Mouse (Mus musculus) mature B cell (primary cell): ENCODE data around the gene Ntpcr.

ENCODE experiments used
- in situ Hi-C: fragments of 300-500 bp; cut with MboI; formaldehyde crosslinking; loops from 2 replicates; pipeline ENCODE4 v1.14.3; 2019

Ntpcr gene

GRCm38 (mm10) chr8:125729746-125730145 lies at the start of gene Ntpcr:
Ntpcr (plus strand) TSS chr8:125729963.
- in situ Hi-C loops: loop anchor here (10.0 kb wide), 1 partner anchor 155 kb away; no protein-coding TSS in a partner anchor

GRCm38 (mm10) chr8:125680851-125681408 lies 48.8 kb upstream of the Ntpcr start:
- in situ Hi-C loops: no loop called here

- in situ Hi-C loops: no loop called here
These were observed 44.5 kb upstream of the Ntpcr start for GRCm38 (mm10) chr8:125685216-125685760.

GRCm38 (mm10) chr8:125686221-125686865 lies 43.4 kb upstream of the Ntpcr start:
- in situ Hi-C loops: no loop called here

GRCm38 (mm10) chr8:125690166-125690915 lies 39.4 kb upstream of the Ntpcr start:
- in situ Hi-C loops: no loop called here

DNA sequence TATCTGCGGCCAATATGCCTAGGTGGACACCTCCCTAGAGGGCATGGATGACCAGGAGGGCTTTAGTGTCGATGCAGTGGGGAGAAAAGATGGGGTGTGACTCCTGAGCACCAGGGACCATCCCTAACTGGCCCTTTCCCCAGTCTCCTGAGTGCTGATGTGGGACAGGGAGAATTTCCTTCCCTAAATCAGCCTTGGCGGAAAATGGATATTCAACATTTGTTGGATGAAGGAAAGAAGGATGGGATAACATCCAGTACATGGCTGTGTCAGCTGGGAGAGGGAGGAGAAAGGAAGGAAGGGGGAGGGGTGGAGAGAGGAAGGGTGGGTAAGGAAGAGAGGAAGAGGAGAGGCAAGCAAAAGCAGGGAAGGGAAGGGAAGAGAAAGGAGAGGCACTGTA lies 38.8 kb upstream of the Ntpcr start:
- in situ Hi-C loops: no loop called here

- in situ Hi-C loops: no loop called here
These were observed 37.3 kb upstream of the Ntpcr start for GRCm38 (mm10) chr8:125692447-125692846.

GRCm38 (mm10) chr8:125693197-125693596 lies 36.6 kb upstream of the Ntpcr start:
- in situ Hi-C loops: no loop called here

- in situ Hi-C loops: no loop called here
These were observed 33.8 kb upstream of the Ntpcr start for GRCm38 (mm10) chr8:125695951-125696350.

DNA sequence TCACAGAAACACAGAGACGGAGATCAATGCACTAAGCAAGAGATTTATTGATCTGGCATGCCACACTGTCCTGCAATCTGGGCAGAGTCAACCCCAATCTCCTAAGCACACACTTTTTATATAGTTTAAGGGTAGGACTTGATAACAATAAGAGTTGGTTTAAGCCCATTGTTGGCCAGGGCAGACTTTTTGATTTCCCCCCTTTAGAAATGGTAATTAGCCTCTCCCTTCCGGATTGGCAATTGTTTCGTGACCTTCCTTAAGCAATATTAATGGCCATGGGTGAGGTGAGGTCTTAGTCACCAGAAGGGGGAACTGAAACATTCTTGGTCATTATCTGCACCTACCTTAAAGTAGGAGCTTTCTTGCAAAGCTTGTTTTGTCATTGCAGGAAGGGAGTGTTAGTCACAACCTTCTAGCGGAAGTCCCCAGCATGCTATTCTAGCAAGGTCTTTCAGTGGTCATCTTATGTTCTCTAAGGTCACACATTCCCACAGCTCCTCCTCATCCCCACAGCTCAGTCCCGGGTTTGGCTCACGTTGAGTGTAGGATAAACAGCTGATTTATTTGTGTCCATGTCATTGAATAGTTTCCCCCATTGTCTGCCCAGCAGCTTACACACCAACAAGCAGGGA lies 30.3 kb upstream of the Ntpcr start:
- in situ Hi-C loops: no loop called here

DNA sequence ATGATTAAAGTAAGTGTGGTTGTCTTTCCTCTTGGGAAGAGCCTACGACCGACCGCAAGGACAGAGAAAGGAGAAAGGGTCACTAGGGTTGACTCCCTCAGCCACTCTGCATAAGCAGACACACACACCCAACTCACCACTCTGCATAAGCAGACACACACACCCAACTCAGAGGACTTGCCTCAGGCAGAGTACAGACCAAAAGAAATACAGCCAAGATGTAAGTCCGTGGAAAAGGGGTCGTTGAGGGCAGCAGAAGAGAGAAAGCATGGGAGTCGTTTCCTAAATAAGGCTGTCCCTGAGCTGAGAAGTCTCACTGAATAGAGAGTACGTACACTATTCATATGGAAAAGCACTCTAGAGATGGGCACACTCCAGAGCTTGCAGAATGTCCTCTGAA lies 29.4 kb upstream of the Ntpcr start:
- in situ Hi-C loops: no loop called here

- in situ Hi-C loops: no loop called here
These were observed 26.8 kb upstream of the Ntpcr start for GRCm38 (mm10) chr8:125702868-125703473.

DNA sequence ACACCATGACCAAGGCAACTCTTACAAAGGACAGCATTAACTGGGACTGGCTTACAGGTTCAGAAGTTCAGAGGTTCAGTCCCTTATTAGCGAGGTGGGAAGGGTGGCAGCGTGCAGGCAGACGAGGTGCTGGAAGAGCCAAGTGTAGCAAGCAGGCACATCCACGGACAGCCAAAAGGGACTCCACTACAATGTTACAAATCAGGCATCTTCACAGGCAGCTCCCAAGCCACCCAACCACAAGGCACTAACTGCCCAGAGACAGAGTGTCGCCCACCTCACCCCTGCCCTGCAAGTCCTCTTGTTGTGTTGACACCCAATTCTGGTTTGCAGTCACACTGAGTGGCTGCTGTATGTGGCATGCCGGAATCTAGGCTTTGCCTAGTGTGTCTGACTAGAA lies 25.3 kb upstream of the Ntpcr start:
- in situ Hi-C loops: no loop called here

DNA sequence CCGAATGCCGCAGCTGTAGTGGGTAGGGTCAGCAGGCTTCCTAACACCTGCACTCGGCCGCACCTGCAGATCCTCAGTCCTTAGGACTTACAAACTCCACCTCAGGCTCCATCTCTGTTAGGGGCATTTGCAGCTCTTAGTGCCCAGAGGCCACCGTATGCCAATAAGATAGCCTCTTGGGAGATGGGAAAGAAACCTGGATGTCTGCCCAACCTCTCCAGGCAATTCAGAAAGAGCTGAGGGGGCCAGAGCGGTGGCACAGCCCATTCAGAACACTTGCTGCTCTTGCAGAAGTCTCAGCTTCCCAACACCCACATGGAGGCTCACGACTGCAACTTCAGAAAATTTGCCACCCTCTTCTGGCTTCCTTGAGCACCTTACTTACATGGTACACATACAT lies 23.9 kb upstream of the Ntpcr start:
- in situ Hi-C loops: no loop called here

DNA sequence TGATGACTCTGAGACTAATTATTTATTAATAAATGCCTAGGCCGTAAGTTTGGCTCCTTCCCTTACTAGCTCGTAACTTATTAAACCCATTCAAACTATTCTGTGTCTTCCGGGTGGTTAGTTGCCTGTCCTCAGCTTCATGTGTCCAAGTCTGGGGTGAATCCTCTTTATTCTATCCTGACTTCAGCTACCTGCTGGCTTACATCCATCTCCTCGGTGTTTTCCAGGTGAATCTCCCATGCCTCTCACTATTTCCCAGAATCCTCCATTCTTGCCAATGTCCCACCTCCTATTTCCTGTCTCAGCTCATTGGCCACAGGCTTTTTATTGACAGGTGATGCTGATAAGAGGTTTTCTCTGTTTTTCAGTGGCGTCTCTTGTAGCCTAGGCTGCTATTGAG lies 20.6 kb upstream of the Ntpcr start:
- in situ Hi-C loops: no loop called here

DNA sequence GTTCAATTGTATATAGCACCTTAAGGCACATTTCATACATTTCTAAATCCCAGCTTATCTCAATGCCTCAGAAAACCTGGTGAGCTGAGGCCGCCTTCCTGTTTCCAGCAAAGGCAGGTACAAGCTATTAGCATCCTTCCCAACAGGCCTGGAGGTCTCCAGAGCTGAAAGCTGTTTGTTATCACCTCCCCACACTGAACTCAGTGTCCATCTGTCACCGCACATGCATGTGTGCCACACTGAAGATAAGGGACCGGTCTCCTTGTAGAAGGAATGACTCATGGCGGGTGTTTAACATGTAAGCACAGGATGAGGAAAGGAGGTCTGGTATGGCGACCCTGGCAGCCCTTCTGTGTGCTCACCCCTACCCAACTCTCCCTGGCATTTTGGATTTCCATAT lies 18.2 kb upstream of the Ntpcr start:
- in situ Hi-C loops: no loop called here

- in situ Hi-C loops: no loop called here
These were observed 13.6 kb upstream of the Ntpcr start for GRCm38 (mm10) chr8:125716211-125716610.

DNA sequence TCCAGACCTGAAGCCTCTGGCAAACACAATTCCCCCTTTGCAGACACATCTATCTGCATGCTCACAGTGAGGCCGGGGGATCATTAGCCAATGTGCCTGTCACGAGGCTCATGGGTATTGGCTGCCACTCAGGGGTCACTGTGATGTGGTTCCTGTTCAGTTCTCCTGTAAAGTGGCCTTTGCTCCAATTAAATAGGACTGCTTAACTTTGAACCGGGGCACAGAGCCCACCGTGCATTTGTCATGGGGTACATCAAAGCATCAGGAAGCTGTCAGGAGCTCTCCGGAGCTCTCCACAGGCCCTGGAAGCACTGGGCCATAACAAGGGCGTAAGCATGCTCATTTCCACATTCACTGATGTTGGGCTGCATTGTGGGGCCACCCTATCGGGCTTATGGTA lies 13.2 kb upstream of the Ntpcr start:
- in situ Hi-C loops: no loop called here

- in situ Hi-C loops: no loop called here
These were observed 10.8 kb upstream of the Ntpcr start for GRCm38 (mm10) chr8:125718914-125719313.

DNA sequence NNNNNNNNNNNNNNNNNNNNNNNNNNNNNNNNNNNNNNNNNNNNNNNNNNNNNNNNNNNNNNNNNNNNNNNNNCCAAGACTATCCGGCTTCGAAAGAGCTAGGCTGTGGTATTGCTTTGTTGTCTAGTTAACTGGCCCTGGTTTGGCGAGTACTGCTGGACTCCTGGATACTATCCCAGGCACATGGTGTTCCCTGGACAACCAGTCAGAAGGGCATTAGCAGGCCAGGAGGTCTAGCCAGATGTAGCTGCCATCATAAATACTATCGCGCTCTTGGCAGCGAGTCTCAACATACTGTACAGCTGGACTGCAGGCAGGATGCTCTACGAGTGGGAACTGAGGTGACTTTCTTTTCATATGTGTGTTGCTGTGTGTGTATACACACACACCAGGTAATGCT lies 7.1 kb upstream of the Ntpcr start:
- in situ Hi-C loops: loop anchor here (10.0 kb wide), 1 partner anchor 148 kb away; no protein-coding TSS in a partner anchor

DNA sequence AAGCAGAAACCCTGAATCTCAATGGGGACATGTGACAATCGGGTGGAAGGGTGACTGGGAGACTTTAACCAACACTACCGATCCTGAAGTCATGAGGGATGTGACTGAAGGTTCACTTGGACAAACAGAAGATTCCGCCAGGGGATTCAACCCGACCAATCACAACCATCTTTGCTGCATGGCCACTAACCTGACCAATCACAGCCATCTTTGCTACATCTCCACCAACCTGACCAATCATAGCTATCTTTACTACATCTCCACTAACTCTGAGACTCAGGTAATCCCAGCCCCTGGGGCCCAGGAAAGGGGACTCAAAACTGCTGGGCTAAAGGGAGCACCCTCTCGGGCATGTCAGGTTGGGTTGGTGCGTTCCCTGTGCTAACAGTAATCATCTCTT lies 6.3 kb upstream of the Ntpcr start:
- in situ Hi-C loops: loop anchor here (10.0 kb wide), 1 partner anchor 149 kb away; no protein-coding TSS in a partner anchor
